Mouse (Mus musculus): Measurements from ENCODE around the gene Thada. TPM values are rescaled to one million over a fixed set of nuclear protein-coding genes. Genes with fewer than 3 reads are reported as not detected.

Gene Thada
- polyA plus RNA-seq, 1 experiment from 2014 or later: 7.8 TPM

GRCm38 (mm10) chr17:84207611-84208010, 258.4 kb downstream of the Thada start:
- no peak overlapping the region for H3K4me2 ChIP-seq
- WGBS (ENCODE audit: insufficient replicate concordance): 78% methylated on average over 3 of the region's 3 CpGs
- no peaks in the 10 kb centered on the region; the same call in 1 of the 2 replicates for H3K4me1 ChIP-seq
- H3K9ac ChIP-seq: no peak overlapping the region
- H3K27ac ChIP-seq: no peak overlapping the region
- no peaks in the 10 kb centered on the region for H3K9me3 ChIP-seq (replicated peaks)
- H3K27me3 ChIP-seq (replicated peaks): no peaks in the 10 kb centered on the region
- peaks cover 36% of the 10 kb centered on the region for H3K36me3 ChIP-seq
- ATAC-seq: no peak
- H3K4me3 ChIP-seq: no peak overlapping the region

- no peak overlapping the region for H3K27ac ChIP-seq
- no peak for ATAC-seq
- no peaks in the 10 kb centered on the region for H3K9me3 ChIP-seq (replicated peaks)
- H3K4me3 ChIP-seq: no peak overlapping the region
- peaks cover 33% of the 10 kb centered on the region for H3K36me3 ChIP-seq
- no peaks in the 10 kb centered on the region for H3K27me3 ChIP-seq (replicated peaks)
- 87% methylated on average over 3 of the region's 3 CpGs for WGBS (ENCODE audit: insufficient replicate concordance)
- no peaks in the 10 kb centered on the region; the same call in 1 of the 2 replicates for H3K4me1 ChIP-seq
- no peak overlapping the region for H3K9ac ChIP-seq
- H3K4me2 ChIP-seq: no peak overlapping the region
These were observed 259.8 kb downstream of the Thada start for GRCm38 (mm10) chr17:84206239-84206638.

- Histone ChIP-seq H3K27me3 (replicated peaks) (no peaks in the 10 kb centered on the region), H3K27ac (no peak overlapping the region)
- WGBS (ENCODE audit: insufficient replicate concordance): 70% methylated on average over 5 of the region's 5 CpGs
These were observed 261.0 kb downstream of the Thada start for GRCm38 (mm10) chr17:84204962-84205361.

GRCm38 (mm10) chr17:84203340-84203739, 262.7 kb downstream of the Thada start:
- H3K4me3 ChIP-seq: no peak overlapping the region
- no peaks in the 10 kb centered on the region for H3K27me3 ChIP-seq (replicated peaks)
- no peaks in the 10 kb centered on the region for H3K9me3 ChIP-seq (replicated peaks)
- H3K36me3 ChIP-seq: peaks cover 29% of the 10 kb centered on the region
- 81% methylated on average over 7 of the region's 7 CpGs for WGBS (ENCODE audit: insufficient replicate concordance)
- H3K27ac ChIP-seq: no peak overlapping the region
- H3K4me2 ChIP-seq: no peak overlapping the region
- H3K9ac ChIP-seq: no peak overlapping the region
- no peak for ATAC-seq
- H3K4me1 ChIP-seq: peaks cover 2% of the 10 kb centered on the region

More at GRCm38 (mm10) chr17:84204962-84205361, 261.0 kb downstream of the Thada start:
- Histone ChIP-seq H3K4me2 (no peak overlapping the region), H3K4me3 (no peak overlapping the region), H3K9me3 (replicated peaks) (no peaks in the 10 kb centered on the region), H3K36me3 (peaks cover 29% of the 10 kb centered on the region), H3K9ac (no peak overlapping the region), H3K4me1 (no peaks in the 10 kb centered on the region; the same call in 1 of the 2 replicates)
- ATAC-seq: no peak

GRCm38 (mm10) chr17:84201183-84201582, 264.8 kb downstream of the Thada start:
- Histone ChIP-seq H3K36me3 (peaks cover 23% of the 10 kb centered on the region), H3K9me3 (replicated peaks) (no peaks in the 10 kb centered on the region), H3K4me1 (peaks cover 7% of the 10 kb centered on the region), H3K4me3 (no peak overlapping the region), H3K27me3 (replicated peaks) (no peaks in the 10 kb centered on the region), H3K4me2 (no peak overlapping the region), H3K9ac (no peak overlapping the region), H3K27ac (no peak overlapping the region)
- no peak for ATAC-seq
- 81% methylated on average over 5 of the region's 5 CpGs for WGBS (ENCODE audit: insufficient replicate concordance)

- no peak overlapping the region for H3K27ac ChIP-seq
- WGBS (ENCODE audit: insufficient replicate concordance): 61% methylated on average over 4 of the region's 4 CpGs
- H3K36me3 ChIP-seq: peaks cover 21% of the 10 kb centered on the region
- H3K4me1 ChIP-seq: peaks cover 22% of the 10 kb centered on the region
- no peaks in the 10 kb centered on the region for H3K9me3 ChIP-seq (replicated peaks)
- no peak for ATAC-seq
- H3K4me2 ChIP-seq: no peak overlapping the region
- no peak overlapping the region for H3K4me3 ChIP-seq
- H3K27me3 ChIP-seq (replicated peaks): no peaks in the 10 kb centered on the region
- H3K9ac ChIP-seq: no peak overlapping the region
These were observed 268.1 kb downstream of the Thada start for GRCm38 (mm10) chr17:84197912-84198344.

- H3K4me2 ChIP-seq: no peak overlapping the region
- H3K4me1 ChIP-seq: peaks cover 22% of the 10 kb centered on the region
- ATAC-seq: no peak
- H3K9ac ChIP-seq: no peak overlapping the region
- no peak overlapping the region for H3K4me3 ChIP-seq
- no peaks in the 10 kb centered on the region for H3K27me3 ChIP-seq (replicated peaks)
- no peaks in the 10 kb centered on the region for H3K9me3 ChIP-seq (replicated peaks)
- no peak overlapping the region for H3K27ac ChIP-seq
- H3K36me3 ChIP-seq: peaks cover 34% of the 10 kb centered on the region
These were observed 269.7 kb downstream of the Thada start for GRCm38 (mm10) chr17:84196329-84196728.

- peaks cover 23% of the 10 kb centered on the region for H3K4me1 ChIP-seq
- peaks cover 33% of the 10 kb centered on the region for H3K36me3 ChIP-seq
- no peak for ATAC-seq
- WGBS (ENCODE audit: insufficient replicate concordance): 87% methylated on average over 3 of the region's 3 CpGs
- no peak overlapping the region for H3K4me3 ChIP-seq
- no peak overlapping the region for H3K4me2 ChIP-seq
- H3K27ac ChIP-seq: no peak overlapping the region
- H3K27me3 ChIP-seq (replicated peaks): no peaks in the 10 kb centered on the region
- no peak overlapping the region for H3K9ac ChIP-seq
- no peaks in the 10 kb centered on the region for H3K9me3 ChIP-seq (replicated peaks)
These were observed 270.2 kb downstream of the Thada start for GRCm38 (mm10) chr17:84195835-84196234.

GRCm38 (mm10) chr17:84195003-84195395, 271.0 kb downstream of the Thada start:
- WGBS (ENCODE audit: insufficient replicate concordance): 50% methylated on average over 4 of the region's 4 CpGs
- Histone ChIP-seq H3K4me3 (no peak overlapping the region), H3K9me3 (replicated peaks) (no peaks in the 10 kb centered on the region), H3K27me3 (replicated peaks) (no peaks in the 10 kb centered on the region), H3K27ac (no peak overlapping the region), H3K9ac (no peak overlapping the region), H3K36me3 (peaks cover 35% of the 10 kb centered on the region), H3K4me1 (peaks cover 31% of the 10 kb centered on the region), H3K4me2 (no peak overlapping the region)
- ATAC-seq: no peak

GRCm38 (mm10) chr17:84194282-84195002, 271.6 kb downstream of the Thada start:
- H3K9me3 ChIP-seq (replicated peaks): no peaks in the 10 kb centered on the region
- peaks cover 31% of the 10 kb centered on the region for H3K36me3 ChIP-seq
- H3K9ac ChIP-seq: no peak overlapping the region
- no peak for ATAC-seq
- no peak overlapping the region for H3K4me2 ChIP-seq
- no peak overlapping the region for H3K4me3 ChIP-seq
- no peaks in the 10 kb centered on the region for H3K27me3 ChIP-seq (replicated peaks)
- 55% methylated on average over 4 of the region's 4 CpGs for WGBS (ENCODE audit: insufficient replicate concordance)
- H3K27ac ChIP-seq: no peak overlapping the region
- H3K4me1 ChIP-seq: peaks cover 37% of the 10 kb centered on the region

- Histone ChIP-seq H3K4me1 (peaks cover 45% of the 10 kb centered on the region), H3K36me3 (peaks cover 31% of the 10 kb centered on the region), H3K9me3 (replicated peaks) (no peaks in the 10 kb centered on the region), H3K4me3 (no peak overlapping the region), H3K27ac (no peak overlapping the region), H3K27me3 (replicated peaks) (no peaks in the 10 kb centered on the region), H3K9ac (no peak overlapping the region), H3K4me2 (no peak overlapping the region)
- no peak for ATAC-seq
- 88% methylated on average over 9 of the region's 9 CpGs for WGBS (ENCODE audit: insufficient replicate concordance)
These were observed 272.6 kb downstream of the Thada start for GRCm38 (mm10) chr17:84193411-84193810.

- Histone ChIP-seq H3K27ac (no peak overlapping the region), H3K36me3 (peaks cover 32% of the 10 kb centered on the region), H3K27me3 (replicated peaks) (no peaks in the 10 kb centered on the region), H3K9me3 (replicated peaks) (no peaks in the 10 kb centered on the region), H3K9ac (no peak overlapping the region), H3K4me2 (no peak overlapping the region), H3K4me1 (peaks cover 41% of the 10 kb centered on the region), H3K4me3 (no peak overlapping the region)
- no peak for ATAC-seq
- WGBS (ENCODE audit: insufficient replicate concordance): 79% methylated on average over 4 of the region's 4 CpGs
These were observed 274.1 kb downstream of the Thada start for GRCm38 (mm10) chr17:84191946-84192345.

GRCm38 (mm10) chr17:84190885-84191284, 275.1 kb downstream of the Thada start:
- Histone ChIP-seq H3K4me2 (no peak overlapping the region), H3K27ac (no peak overlapping the region), H3K36me3 (peaks cover 42% of the 10 kb centered on the region), H3K4me1 (peaks cover 44% of the 10 kb centered on the region), H3K9me3 (replicated peaks) (no peaks in the 10 kb centered on the region), H3K27me3 (replicated peaks) (no peaks in the 10 kb centered on the region), H3K4me3 (no peak overlapping the region), H3K9ac (no peak overlapping the region)
- ATAC-seq: no peak
- 24% methylated on average over 8 of the region's 8 CpGs for WGBS (ENCODE audit: insufficient replicate concordance)

Measured in liver, embryonic 12.5 days (tissue).